Mouse (Mus musculus): ENCODE measurements around the gene Ak3. TPM values are rescaled to one million over a fixed set of nuclear protein-coding genes. Genes with fewer than 3 reads are reported as not detected.

The Ak3 gene
- polyA plus RNA-seq, 1 experiment from 2014 or later = 69.8 TPM

GRCm38 (mm10) chr19:28982617-28983016, 65.1 kb downstream of the Ak3 start:
- 87% methylated on average over 7 of the region's 7 CpGs for whole genome bisulfite sequencing
- Histone ChIP-seq H3K4me3 (no peak overlapping the region), H3K9ac (no peak overlapping the region), H3K27me3 (no peaks in the 10 kb centered on the region), H3K4me2 (no peak overlapping the region), H3K9me3 (no peaks in the 10 kb centered on the region), H3K4me1 (replicated peaks) (no peaks in the 10 kb centered on the region), H3K27ac (replicated peaks) (no peak overlapping the region), H3K36me3 (no peaks in the 10 kb centered on the region)
- no peak for ATAC-seq (ENCODE audit: low read depth)

- Histone ChIP-seq H3K27me3 (no peaks in the 10 kb centered on the region; the same call in 1 of the 2 replicates), H3K4me1 (replicated peaks) (peaks cover 11% of the 10 kb centered on the region), H3K4me2 (peak overlapping the region; percentile 66), H3K36me3 (no peaks in the 10 kb centered on the region), H3K9ac (peak overlapping the region; percentile 62), H3K9me3 (no peaks in the 10 kb centered on the region), H3K27ac (replicated peaks) (0 out of 2 replicates have a peak overlapping the region, but pooled peaks have one; percentile 15), H3K4me3 (peak overlapping the region; percentile 40)
- ATAC-seq (ENCODE audit: low read depth) = peak; percentile 94
- 16% methylated on average over 35 of the region's 35 CpGs for WGBS
These were observed 72.7 kb downstream of the Ak3 start for GRCm38 (mm10) chr19:28974862-28975611.

Other genes starting within 250 kb of the Ak3 start
- gene Slc1a1, start 212.9 kb downstream of the Ak3 start, polyA plus RNA-seq (2015; fragmentation: Nextera tagmentation; extraction: Ambion mirVana) = 27.4 and 29.3 TPM in 2 replicates
- 11.0 and 12.0 TPM in 2 replicates for gene Plpp6, start 84.0 kb downstream of the Ak3 start, polyA plus RNA-seq (2015; fragmentation: Nextera tagmentation; extraction: Ambion mirVana)
- gene 4430402I18Rik, start 80.2 kb downstream of the Ak3 start, polyA plus RNA-seq (2015; fragmentation: Nextera tagmentation; extraction: Ambion mirVana) = 0.80 and 1.1 TPM in 2 replicates
- gene Cdc37l1, start 57.6 kb downstream of the Ak3 start, polyA plus RNA-seq (2015; fragmentation: Nextera tagmentation; extraction: Ambion mirVana) = 47.2 and 49.7 TPM in 2 replicates
- 32.8 and 34.6 TPM in 2 replicates for gene Rcl1, start 53.4 kb upstream of the Ak3 start, polyA plus RNA-seq (2015; fragmentation: Nextera tagmentation; extraction: Ambion mirVana)
- 12.5 TPM in 2 replicates for gene Jak2, start 203.9 kb upstream of the Ak3 start, polyA plus RNA-seq (2015; fragmentation: Nextera tagmentation; extraction: Ambion mirVana)

Measured in neural tube, embryonic 13.5 days (tissue).